Mouse (Mus musculus) kidney, postnatal 25 days (tissue): ENCODE results near the gene Ankrd61.

ENCODE experiments used
- DNase-seq, 2 experiments: peaks; one replicate each; pipeline ENCODE4 v3.0.0; 2021; ENCODE audit warnings: mixed read lengths in 2 of 2

The Ankrd61 gene

DNA sequence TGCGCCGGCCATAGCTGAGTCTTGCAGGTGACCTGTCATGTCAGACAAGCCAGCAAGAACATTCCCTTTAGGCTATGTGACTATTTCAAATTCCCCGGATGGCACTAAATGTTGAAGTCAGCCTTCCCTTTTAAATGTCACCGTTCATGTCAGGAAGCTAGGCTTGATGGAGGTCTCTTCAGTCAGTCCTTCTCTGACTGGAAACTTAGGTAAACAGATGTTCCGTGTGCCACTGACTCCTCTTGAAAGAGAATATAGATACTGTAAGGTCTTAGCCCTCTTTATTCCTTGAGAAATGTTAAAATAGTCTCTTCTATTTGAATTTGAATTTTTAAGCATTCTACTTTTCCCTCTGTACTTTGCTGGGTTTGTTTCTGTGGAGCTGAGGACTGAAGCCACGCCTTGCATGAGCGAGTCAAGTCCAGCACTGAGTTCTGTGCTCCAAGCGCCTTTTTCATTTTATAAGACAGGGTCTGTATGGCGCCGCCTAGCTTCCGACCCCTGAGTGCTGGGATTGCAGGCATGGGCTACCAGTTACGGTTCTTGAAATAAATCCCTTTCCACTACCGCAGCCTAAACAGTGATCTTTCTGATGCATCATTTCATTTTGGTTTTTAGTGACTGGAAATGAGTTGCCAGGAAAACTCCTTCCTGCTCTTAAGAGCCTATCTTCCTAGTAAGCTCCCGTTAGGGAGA lies at the start of gene Ankrd61:
Gene Ankrd61 (minus strand): TSS at position 51 of the 696 bp plus-strand sequence.
- DNase-seq = no peak

GRCm38 (mm10) chr5:143943231-143944125 lies 46.0 kb upstream of the Ankrd61 start:
- DNase-seq = no peak

- no peak for DNase-seq
Measured at GRCm38 (mm10) chr5:143941588-143941987, 44.1 kb upstream of the Ankrd61 start.

GRCm38 (mm10) chr5:143936156-143936555 lies 38.7 kb upstream of the Ankrd61 start:
- DNase-seq = no peak

DNA sequence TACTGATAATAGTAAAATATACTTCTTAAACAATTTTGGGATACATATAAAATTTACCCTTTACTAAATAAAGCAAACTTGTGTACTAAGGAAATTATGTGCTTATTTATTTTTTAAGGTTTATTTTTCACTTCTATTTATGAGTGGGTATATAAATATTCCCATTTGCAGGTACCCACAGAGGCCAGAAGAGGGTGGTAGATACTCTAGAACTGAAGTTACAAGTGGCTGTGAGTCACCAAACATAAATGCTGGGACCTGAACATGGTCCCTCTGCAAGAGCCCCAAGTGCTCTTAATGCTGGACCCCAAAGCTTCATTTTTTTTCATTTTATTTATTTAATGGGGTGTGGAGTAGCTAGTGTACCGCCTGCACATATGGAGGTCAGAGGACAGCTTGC lies 36.4 kb upstream of the Ankrd61 start:
- DNase-seq = no peak

- DNase-seq = no peak
Measured at GRCm38 (mm10) chr5:143933414-143933813, 35.9 kb upstream of the Ankrd61 start.

GRCm38 (mm10) chr5:143932831-143933230 lies 35.3 kb upstream of the Ankrd61 start, which contains the start of gene Rsph10b:
Gene Rsph10b (plus strand): TSS chr5:143933035.
- DNase-seq = no peak

- no peak for DNase-seq
Measured at GRCm38 (mm10) chr5:143931863-143932580, 34.5 kb upstream of the Ankrd61 start.

GRCm38 (mm10) chr5:143930656-143931055 lies 33.2 kb upstream of the Ankrd61 start:
- DNase-seq = no peak

GRCm38 (mm10) chr5:143929291-143929690 lies 31.8 kb upstream of the Ankrd61 start:
- DNase-seq = no peak

DNA sequence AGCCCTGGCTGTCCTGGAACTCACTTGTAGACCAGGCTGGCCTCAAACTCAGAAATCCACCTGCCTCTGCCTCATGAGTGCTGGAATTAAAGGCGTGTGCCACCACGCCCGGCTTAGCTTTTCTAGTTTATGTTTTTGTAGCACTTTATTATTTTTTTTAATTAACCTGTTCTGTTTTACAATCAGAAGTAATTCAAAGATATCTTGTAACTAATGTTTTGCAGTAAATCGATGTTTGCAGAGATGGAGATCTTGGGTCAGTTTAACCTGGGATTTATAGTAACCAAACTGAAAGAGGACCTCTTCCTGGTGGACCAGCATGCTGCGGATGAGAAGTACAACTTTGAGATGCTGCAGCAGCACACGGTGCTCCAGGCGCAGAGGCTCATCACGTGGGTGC lies 30.4 kb upstream of the Ankrd61 start, which contains the start of gene Gm42421:
Gene Gm42421 (plus strand): TSS at position 301 of the 400 bp plus-strand sequence.
- no peak for DNase-seq

DNA sequence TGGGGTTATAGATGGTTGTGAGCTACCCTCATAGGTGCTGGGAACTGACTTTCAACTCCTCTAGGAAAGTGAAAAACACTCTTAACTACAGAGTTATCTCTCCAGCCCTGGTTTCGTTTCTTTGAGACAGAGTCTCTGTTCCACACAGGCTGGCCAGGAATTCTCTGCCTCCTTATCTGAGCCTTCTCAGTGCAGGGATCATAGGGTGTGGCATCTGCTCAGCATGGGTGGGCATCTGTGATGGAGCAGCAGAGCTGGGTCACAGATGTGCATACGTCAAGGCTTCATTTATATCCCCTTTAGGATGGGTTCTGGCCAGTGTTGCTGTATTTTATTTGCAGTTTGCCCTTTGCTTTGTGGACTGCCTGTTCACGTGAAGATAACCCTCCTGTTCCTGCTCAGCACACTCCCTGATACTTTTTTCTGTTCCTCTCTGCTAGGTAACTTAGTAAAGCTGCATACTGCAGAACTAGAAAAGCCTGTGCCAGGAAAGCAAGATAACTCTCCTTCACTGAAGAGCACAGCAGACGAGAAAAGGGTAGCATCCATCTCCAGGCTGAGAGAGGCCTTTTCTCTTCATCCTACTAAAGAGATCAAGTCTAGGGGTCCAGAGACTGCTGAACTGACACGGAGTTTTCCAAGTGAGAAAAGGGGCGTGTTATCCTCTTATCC lies 27.4 kb upstream of the Ankrd61 start:
- DNase-seq = no peak

- no peak for DNase-seq
Measured at GRCm38 (mm10) chr5:143918120-143918519, 20.6 kb upstream of the Ankrd61 start.

- DNase-seq = peak; percentile 66 to 80
Measured at GRCm38 (mm10) chr5:143917418-143917817, 19.9 kb upstream of the Ankrd61 start.

DNA sequence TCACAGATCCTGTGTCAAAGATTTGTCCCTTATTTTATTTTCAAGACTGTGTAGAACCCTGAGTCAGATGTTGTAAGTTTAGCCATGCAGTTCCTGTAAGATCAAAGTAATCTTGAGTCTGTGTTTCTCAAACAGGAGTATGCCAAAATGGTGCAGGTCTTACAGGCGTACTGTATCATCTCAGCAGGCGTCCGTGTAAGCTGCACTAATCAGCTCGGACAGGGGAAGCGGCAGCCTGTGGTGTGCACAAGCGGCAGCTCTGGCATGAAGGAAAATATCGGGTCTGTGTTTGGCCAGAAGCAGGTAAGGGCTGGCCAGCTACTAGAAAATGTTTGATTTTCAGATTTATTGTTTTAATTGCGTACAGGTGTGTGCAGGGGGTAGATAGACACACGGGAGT lies 18.7 kb upstream of the Ankrd61 start:
- no peak for DNase-seq

GRCm38 (mm10) chr5:143909417-143910400 lies 12.2 kb upstream of the Ankrd61 start, which contains the start of the genes Aimp2 and Pms2:
Gene Aimp2 (minus strand): TSS chr5:143909847.
Gene Pms2 (plus strand): TSS chr5:143909964.
- DNase-seq = peak; percentile 97 to 98

DNA sequence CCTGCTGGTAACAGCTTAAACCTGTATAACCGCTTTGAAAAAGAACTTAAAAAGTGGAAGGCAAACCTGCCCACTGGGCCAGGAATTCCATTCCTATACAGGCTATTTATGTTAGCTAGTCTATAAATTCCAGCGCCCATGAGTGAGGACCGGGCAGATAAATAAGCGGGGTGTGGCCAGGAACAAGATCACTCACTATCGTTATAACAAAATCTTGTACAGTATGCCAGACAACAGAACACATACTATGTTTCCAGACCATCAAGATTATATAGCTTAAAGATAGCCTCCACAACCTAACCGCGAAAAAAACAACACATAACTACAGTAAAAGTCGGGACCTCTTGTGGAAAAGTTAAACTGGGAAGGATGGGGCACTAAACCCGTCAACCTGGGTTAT lies 11.4 kb upstream of the Ankrd61 start:
- DNase-seq = no peak

- DNase-seq = no peak
Measured at GRCm38 (mm10) chr5:143906429-143906828, 8.9 kb upstream of the Ankrd61 start.

DNA sequence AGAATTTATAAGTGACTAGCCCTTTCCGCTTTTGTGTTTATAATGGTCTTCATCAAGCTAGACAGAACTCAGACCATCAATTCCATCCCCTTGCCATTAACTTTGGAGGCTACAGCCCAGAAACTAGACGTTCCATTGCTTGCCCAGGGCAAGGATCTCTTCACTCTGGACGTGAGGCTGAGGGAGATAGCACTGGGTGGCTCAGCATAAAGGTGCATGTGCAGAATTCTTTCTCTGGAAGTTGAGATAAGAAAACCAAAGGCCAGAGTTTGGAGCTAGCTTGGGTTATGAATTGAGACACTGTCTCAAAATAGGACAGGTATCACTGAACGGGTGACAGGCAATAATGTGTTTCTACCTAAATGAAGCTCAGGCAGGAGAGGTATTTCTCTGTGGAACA lies 6.3 kb upstream of the Ankrd61 start:
- DNase-seq = no peak

DNA sequence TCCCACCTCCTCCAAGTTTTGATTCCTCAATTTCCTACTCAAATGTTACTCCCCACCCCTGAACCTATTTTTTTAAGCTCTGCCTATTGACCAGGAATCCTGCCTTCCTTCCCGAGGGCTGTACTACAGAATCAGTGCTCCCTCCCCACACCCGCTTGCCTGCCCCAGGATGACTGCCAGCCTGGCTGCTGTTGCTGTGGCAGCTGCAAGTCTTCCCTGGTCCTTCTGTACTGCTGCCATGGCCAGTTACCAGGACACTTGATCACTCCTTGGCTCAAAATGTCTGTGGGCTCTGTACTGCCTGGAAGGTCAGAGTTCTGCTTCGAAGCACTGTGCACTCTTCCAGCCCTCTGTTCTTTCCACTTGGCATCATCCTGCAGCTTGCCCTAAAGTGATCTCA lies 4.6 kb upstream of the Ankrd61 start:
- peak in 1 of 2 experiments; percentile 40 for DNase-seq

DNA sequence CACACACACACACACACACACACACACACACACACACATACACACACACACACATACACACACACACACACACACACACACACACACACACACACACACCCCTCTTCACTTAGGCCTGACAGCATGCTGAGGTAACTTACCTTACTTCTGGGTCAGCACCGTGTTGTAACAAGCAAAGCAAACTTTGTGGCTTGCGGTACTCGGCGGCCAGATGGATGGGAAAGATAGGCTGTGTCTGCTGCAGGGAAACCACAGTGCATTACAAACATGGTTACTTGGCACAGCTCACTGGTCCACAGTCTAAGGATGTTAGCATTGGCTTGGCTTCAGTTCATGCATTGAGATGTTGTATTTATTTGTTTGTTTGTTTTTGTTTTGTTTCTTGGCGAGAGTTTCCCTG lies 4.1 kb downstream of the Ankrd61 start:
- no peak for DNase-seq
